Mouse (Mus musculus) stomach, embryonic 14.5 days (tissue): Measurements from ENCODE around the gene Pon2. TPM values are rescaled to one million over a fixed set of nuclear protein-coding genes. Genes with fewer than 3 reads are reported as not detected.
A peak's percentile ranks its signal among the peaks of the same experiment; 100 is the strongest.

ENCODE experiments used
- ATAC-seq: fragments of 200-750 bp; cut with Nextera tagmentation; 2 replicates; pipeline ENCODE4 v1.8.0; 2017; ENCODE audit warnings: low read depth, moderate TSS enrichment; ENCODE audit not compliant: insufficient number of reproducible peaks, insufficient read depth, low FRiP score
- H3K27ac ChIP-seq: fragments of 300-500 bp; sonication (generic); 2 replicates; pipeline ENCODE4 v1.5.1; 2014; ENCODE audit warnings: mild to moderate bottlenecking, low read length, moderate library complexity, mixed read lengths
- H3K27me3 ChIP-seq: fragments of 300-500 bp; sonication (generic); 2 replicates; pipeline ENCODE4 v1.6.1; 2014; ENCODE audit warnings: low read length, control low read depth, mixed read lengths; ENCODE audit not compliant: control insufficient read depth, insufficient read depth
- H3K36me3 ChIP-seq: fragments of 300-500 bp; sonication (generic); 2 replicates; pipeline ENCODE4 v1.6.1; 2014; ENCODE audit warnings: mild to moderate bottlenecking, control low read depth, low read length, moderate library complexity, mixed read lengths; ENCODE audit not compliant: control insufficient read depth, insufficient read depth
- H3K4me1 ChIP-seq: fragments of 300-500 bp; sonication (generic); 2 replicates; pipeline ENCODE4 v1.6.1; 2014; ENCODE audit warnings: low read length, control low read depth, mixed read lengths; ENCODE audit not compliant: control insufficient read depth, insufficient read depth
- H3K4me2 ChIP-seq: fragments of 300-500 bp; sonication (generic); replicated peaks from 2 replicates; pipeline ENCODE4 v1.6.1; 2014; ENCODE audit warnings: low read depth, low read length, control low read depth
- H3K4me3 ChIP-seq: fragments of 300-500 bp; sonication (generic); 2 replicates; pipeline ENCODE4 v1.5.1; 2014; ENCODE audit warnings: low read depth, low read length, control low read depth
- H3K9ac ChIP-seq: fragments of 300-500 bp; sonication (generic); replicated peaks from 2 replicates; pipeline ENCODE4 v1.6.1; 2014; ENCODE audit warnings: low read depth, mild to moderate bottlenecking, control low read depth, low read length, moderate library complexity, mixed read lengths
- H3K9me3 ChIP-seq: fragments of 300-500 bp; sonication (generic); 2 replicates; pipeline ENCODE4 v1.6.1; 2016; ENCODE audit warnings: low read depth, low read length, control low read depth; ENCODE audit not compliant: control insufficient read depth
- WGBS: fragments of 180-500 bp; shearing (Covaris S2); extraction: QIAGEN DNeasy Blood & Tissue Kit; methylation state at CpG from one replicate; pipeline ENCODE4 v1.1.7; 2014; 5-methylcytosine and 5-hydroxymethylcytosine counted together
- polyA plus RNA-seq: library from polyadenylated mRNA; unstranded; fragments of >200 nt; fragmentation: Nextera tagmentation; extraction: Ambion mirVana; gene quantifications from 2 replicates; pipeline ENCODE4 v1.2.1, GENCODE M21; 2014

Gene Pon2
- polyA plus RNA-seq, 1 experiment from 2014 or later, result 56.5 TPM

DNA sequence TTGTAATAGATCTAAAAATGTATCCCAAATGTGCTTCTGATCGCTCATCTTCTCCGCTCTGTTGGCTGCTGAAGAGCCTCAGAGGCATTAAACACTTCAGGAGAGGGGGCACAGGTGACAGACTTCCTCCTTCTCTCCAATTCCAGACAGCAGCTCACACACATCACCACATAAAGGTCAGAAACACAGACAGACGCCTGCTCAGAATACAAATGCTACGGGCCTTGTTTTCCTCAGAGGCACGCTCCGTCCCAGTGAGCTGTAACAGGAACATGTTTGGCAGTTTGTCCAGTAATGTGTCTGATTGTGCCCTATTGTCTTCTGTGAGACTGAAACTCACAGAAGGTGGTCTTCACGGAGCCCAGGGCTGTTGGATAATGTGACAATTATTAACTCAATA lies 15.8 kb downstream of the Pon2 start:
- Histone ChIP-seq H3K27ac (no peak overlapping the region), H3K4me3 (no peak overlapping the region), H3K4me2 (no peak overlapping the region), H3K9me3 (no peaks in the 10 kb centered on the region), H3K4me1 (no peaks in the 10 kb centered on the region), H3K9ac (no peak overlapping the region), H3K27me3 (no peaks in the 10 kb centered on the region), H3K36me3 (no peaks in the 10 kb centered on the region)
- no peak for ATAC-seq
- 74% methylated on average over 7 of the region's 7 CpGs for WGBS

DNA sequence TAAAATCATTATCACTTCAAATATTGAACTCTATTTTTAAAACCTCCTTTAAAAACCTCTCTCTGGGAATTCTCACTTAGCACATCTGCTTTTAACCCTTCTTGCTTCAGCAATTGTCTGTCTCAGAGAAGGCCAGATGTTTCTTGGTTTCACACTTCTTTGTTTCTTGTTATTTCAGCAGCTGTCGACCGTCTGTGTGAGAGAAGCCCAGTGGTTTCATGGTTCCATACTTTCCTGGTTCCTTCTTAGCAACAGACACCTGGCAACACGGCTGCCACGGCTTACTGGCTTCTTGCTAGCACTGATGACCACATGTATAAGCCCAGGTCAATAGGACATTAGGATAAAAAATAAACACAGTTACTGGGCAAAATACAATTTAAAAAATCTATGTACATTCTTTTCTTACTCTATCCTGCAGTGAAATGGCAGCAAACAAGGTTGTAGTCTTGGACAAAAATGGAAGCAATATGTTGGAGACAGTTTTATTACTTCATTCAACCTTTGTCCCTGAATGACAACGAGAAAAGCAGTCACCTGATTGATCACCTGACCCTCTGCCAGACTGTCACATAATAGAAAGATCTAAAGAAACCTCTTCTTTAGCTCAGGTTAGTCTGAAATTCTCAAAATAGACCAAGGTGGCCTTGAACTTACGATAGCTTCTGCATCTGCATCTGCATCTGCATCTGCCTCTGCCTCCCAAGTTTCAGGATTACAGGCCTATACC lies 17.5 kb downstream of the Pon2 start:
- 49% methylated on average over 6 of the region's 6 CpGs for WGBS
- peaks cover 8% of the 10 kb centered on the region; the same call in 1 of the 2 replicates for H3K36me3 ChIP-seq
- ATAC-seq, result no peak

DNA sequence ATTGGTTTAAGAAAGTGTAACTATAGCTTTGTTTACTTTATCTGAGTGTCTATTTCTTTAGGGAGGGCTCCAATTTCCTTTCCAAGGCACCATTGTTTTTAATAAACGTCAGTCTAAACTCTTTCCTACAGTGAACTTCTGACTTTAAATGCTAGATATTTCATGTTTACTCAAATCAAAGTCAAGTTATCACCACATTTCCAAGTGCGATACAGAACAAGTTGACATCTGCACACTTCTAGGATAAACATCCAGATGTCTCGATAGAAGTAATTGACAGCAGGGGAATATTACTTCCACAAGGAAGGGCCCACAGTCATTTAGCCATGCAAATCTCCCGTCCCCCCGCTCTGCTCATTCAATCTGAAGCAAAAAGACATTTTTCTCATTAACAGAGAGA lies 20.3 kb downstream of the Pon2 start:
- H3K27ac ChIP-seq, result no peak overlapping the region
- no peak overlapping the region for H3K4me2 ChIP-seq
- no peaks in the 10 kb centered on the region for H3K4me1 ChIP-seq
- 24% methylated on average over 5 of the region's 5 CpGs for WGBS
- ATAC-seq, result 0 out of 2 replicates have a peak, but pooled peaks have one; percentile 28
- H3K9me3 ChIP-seq, result no peaks in the 10 kb centered on the region
- peaks cover 8% of the 10 kb centered on the region; the same call in 1 of the 2 replicates for H3K36me3 ChIP-seq
- no peak overlapping the region for H3K9ac ChIP-seq
- H3K4me3 ChIP-seq, result no peak overlapping the region
- no peaks in the 10 kb centered on the region for H3K27me3 ChIP-seq

More for the DNA sequence above, 17.5 kb downstream of the Pon2 start:
- Histone ChIP-seq H3K4me2 (no peak overlapping the region), H3K9ac (no peak overlapping the region), H3K27me3 (no peaks in the 10 kb centered on the region), H3K4me1 (no peaks in the 10 kb centered on the region), H3K4me3 (no peak overlapping the region), H3K27ac (no peak overlapping the region), H3K9me3 (no peaks in the 10 kb centered on the region)

DNA sequence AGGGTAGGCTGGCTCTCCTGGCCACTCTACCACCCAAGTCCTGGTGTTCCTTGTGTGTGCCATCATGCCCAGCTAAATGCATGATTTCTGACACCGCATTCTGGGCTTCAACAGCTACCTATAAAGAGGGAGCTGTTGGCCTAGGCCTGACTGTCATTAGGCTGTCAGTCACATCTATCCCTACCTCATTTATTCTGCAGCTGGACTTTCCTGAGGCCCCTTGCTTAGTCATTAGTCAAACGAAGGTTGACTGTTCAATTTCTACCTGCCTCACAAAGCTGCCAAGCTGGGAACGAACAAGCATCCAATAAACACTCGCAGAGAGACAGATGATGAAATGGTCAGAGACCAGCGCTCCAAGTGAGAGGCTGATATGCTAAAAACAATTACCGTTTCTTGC lies 28.6 kb downstream of the Pon2 start:
- Histone ChIP-seq H3K4me3 (no peak overlapping the region), H3K4me2 (no peak overlapping the region), H3K36me3 (peaks cover 6% of the 10 kb centered on the region; the same call in 1 of the 2 replicates), H3K27ac (no peak overlapping the region), H3K27me3 (no peaks in the 10 kb centered on the region), H3K9me3 (no peaks in the 10 kb centered on the region), H3K9ac (no peak overlapping the region), H3K4me1 (no peaks in the 10 kb centered on the region)
- ATAC-seq, result no peak
- 78% methylated on average over 6 of the region's 6 CpGs for WGBS

DNA sequence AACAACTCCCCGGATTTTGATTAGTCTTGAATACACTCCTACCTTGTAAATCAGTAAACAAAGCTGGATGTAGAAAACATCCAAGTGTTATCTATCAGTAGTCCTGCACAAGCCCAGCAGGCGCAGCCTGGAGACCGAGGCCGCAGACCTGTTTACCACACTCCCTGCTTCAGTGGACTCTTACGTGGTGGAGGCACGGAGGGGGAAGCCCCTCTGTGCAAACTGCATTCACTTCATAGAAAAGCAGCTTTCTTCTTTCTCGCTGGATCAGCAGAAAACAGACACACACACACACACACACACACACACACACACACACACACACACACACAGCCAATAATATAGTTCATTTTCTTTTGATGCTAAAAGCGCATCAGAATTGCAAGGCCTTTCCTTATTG lies 33.5 kb downstream of the Pon2 start:
- ATAC-seq, result no peak
- no peaks in the 10 kb centered on the region; the same call in 1 of the 2 replicates for H3K36me3 ChIP-seq
- 72% methylated on average over 8 of the region's 8 CpGs for WGBS
- H3K4me3 ChIP-seq, result no peak overlapping the region
- no peaks in the 10 kb centered on the region for H3K27me3 ChIP-seq
- H3K9ac ChIP-seq, result no peak overlapping the region
- no peak overlapping the region for H3K27ac ChIP-seq
- no peak overlapping the region for H3K4me2 ChIP-seq
- no peaks in the 10 kb centered on the region for H3K9me3 ChIP-seq
- H3K4me1 ChIP-seq, result no peaks in the 10 kb centered on the region

DNA sequence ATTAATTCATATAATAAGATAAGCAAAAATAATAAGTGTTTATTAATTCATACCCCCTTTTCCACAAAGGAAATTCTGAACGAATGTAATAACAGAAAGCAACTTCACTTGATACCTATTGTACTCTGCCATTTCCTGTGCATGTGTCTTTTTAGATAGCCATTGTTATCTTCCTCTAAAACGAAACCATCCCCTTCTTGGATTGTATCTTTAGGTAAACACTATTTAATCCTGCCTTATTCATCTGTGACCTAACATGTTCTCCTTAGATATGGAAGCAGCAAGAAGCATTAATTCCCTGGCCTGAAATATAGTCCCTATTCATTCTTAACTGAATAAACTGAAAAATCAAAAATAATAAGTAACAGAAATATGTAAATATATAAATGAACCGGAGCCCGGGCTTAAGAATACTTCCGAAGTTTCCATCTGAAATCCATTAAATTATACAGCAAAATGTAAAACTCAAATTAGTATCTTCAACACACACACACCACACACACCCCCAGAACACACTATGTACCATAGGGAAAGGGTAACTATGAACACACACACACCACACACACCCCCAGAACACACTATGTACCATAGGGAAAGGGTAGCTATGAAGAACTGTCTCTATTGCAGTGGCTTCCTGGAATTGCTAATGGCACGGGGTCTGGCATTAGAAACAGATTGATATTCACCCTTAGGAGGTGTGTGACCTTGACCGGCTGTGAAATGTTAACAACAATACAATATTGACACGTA lies 34.8 kb downstream of the Pon2 start:
- Histone ChIP-seq H3K4me1 (no peaks in the 10 kb centered on the region), H3K27ac (no peak overlapping the region), H3K36me3 (no peaks in the 10 kb centered on the region; the same call in 1 of the 2 replicates), H3K27me3 (no peaks in the 10 kb centered on the region), H3K4me2 (no peak overlapping the region), H3K9ac (no peak overlapping the region), H3K9me3 (no peaks in the 10 kb centered on the region), H3K4me3 (no peak overlapping the region)
- no peak for ATAC-seq
- WGBS, result 69% methylated on average over 8 of the region's 8 CpGs

DNA sequence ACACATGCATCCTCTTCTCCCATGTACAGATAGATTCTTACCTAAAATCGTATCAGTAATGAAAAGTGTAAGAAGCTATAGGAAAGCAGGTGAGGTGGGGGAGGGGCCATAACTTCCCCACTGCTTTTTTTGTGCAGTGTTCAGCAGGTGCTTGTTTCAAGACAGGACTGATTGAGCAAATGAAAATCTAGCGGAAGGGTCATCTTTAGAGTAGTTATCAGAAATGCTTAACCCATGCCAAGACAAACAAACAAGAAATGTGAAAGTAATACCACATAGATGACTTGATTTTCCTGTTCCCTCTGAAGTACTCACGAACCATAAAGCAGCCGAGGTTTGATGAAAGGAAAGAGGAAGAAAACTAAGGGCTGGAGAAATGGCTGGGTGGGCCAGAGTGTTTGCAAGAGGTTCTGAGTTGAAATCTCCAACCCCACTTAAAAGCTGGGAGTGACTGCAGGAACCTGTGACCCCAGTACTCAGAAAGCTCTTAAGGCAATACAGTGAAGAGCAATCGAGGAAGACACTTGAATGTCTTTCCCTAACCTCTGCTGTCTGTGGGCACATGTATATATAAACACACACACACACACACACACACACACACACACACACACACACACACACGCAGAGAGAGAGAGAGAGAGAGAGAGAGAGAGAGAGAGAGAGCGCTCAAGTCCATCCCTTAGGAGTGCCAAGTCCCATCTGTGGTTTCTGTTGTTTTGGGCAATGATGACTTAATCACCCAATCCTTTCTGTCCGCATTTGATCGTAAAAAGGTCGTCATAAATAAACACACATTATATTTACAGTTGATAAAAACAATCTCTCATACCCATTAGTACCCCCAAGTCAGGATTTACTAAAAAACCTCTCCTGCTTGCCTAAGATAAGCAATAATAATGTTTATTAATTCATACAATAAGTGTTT lies 35.7 kb downstream of the Pon2 start:
- H3K9ac ChIP-seq, result no peak overlapping the region
- no peaks in the 10 kb centered on the region for H3K9me3 ChIP-seq
- H3K27me3 ChIP-seq, result no peaks in the 10 kb centered on the region
- no peak overlapping the region for H3K27ac ChIP-seq
- no peak overlapping the region for H3K4me2 ChIP-seq
- no peak for ATAC-seq
- 63% methylated on average over 10 of the region's 10 CpGs for WGBS
- no peak overlapping the region for H3K4me3 ChIP-seq
- no peaks in the 10 kb centered on the region; the same call in 1 of the 2 replicates for H3K36me3 ChIP-seq
- no peaks in the 10 kb centered on the region for H3K4me1 ChIP-seq
